Mouse (Mus musculus) monocyte, adult 59 days (primary cell): ENCODE measurements around the gene Atp1b2. TPM values are rescaled to one million over a fixed set of nuclear protein-coding genes. Genes with fewer than 3 reads are reported as not detected.

Source experiments
- total RNA-seq, 2 experiments: library from RNA; stranded (reverse); gene quantifications; one replicate each; pipeline ENCODE4 v1.2.4; 2023

The Atp1b2 gene
- total RNA-seq = under 1 TPM in 1 of 2 experiments, not detected in 1; 0.24 TPM

GRCm38 (mm10) chr11:69605726-69606490 is at the start of gene Atp1b2:
TSS of gene Atp1b2 (minus strand) at chr11:69605942.

GRCm38 (mm10) chr11:69632284-69633089 is 26.7 kb upstream of the Atp1b2 start, which contains the start of gene Fxr2:
TSS of gene Fxr2 (plus strand) at chr11:69632990.

GRCm38 (mm10) chr11:69621571-69622268 is 16.0 kb upstream of the Atp1b2 start, which contains the start of gene Sat2:
TSS of gene Sat2 (plus strand) at chr11:69622024.

GRCm38 (mm10) chr11:69617805-69618204 is 12.1 kb upstream of the Atp1b2 start, which contains the start of gene Shbg:
TSS of gene Shbg (minus strand) at chr11:69617905.

GRCm38 (mm10) chr11:69580091-69580514 is 25.6 kb downstream of the Atp1b2 start, which contains the start of the genes Wrap53 and Trp53:
TSS of gene Wrap53 (minus strand) at chr11:69580255.
TSS of gene Trp53 (plus strand) at chr11:69580359.

GRCm38 (mm10) chr11:69559851-69560765 is 45.6 kb downstream of the Atp1b2 start, which contains the start of gene Efnb3:
TSS of gene Efnb3 (minus strand) at chr11:69560205.

Other genes with a start within 250 kb of the Atp1b2 start
- 10 to 100 TPM; 86.1 to 96.7 TPM for gene Chd3, start 236.5 kb downstream of the Atp1b2 start, total RNA-seq
- gene Naa38, start 210.5 kb downstream of the Atp1b2 start, total RNA-seq = 10 to 100 TPM; 37.3 to 63.3 TPM
- 10 to 100 TPM; 19.2 to 23.1 TPM for gene Cyb5d1, start 210.3 kb downstream of the Atp1b2 start, total RNA-seq
- gene Tmem88, start 207.7 kb downstream of the Atp1b2 start, total RNA-seq = 10 to 100 TPM; 22.0 to 32.2 TPM
- gene Kdm6b, start 192.3 kb downstream of the Atp1b2 start, total RNA-seq = 100 to 1,000 TPM; 375 to 454 TPM
- 10 to 100 TPM; 35.0 to 38.9 TPM for gene Dnah2, start 56.8 kb downstream of the Atp1b2 start, total RNA-seq
- under 1 TPM; 0.63 to 0.70 TPM for gene Efnb3, start 45.7 kb downstream of the Atp1b2 start, total RNA-seq
- gene Wrap53, start 25.7 kb downstream of the Atp1b2 start, total RNA-seq = 1 to 10 TPM; 6.8 to 8.1 TPM
- 10 to 100 TPM; 79.2 to 81.1 TPM for gene Trp53, start 25.6 kb downstream of the Atp1b2 start, total RNA-seq
- not detected for gene Shbg, start 12.0 kb upstream of the Atp1b2 start, total RNA-seq
- 1 to 10 TPM in 1 of 2 experiments, not detected in 1; 1.8 TPM for gene Sat2, start 16.1 kb upstream of the Atp1b2 start, total RNA-seq
- 10 to 100 TPM; 68.3 to 68.4 TPM for gene Fxr2, start 27.0 kb upstream of the Atp1b2 start, total RNA-seq
- under 1 TPM in 1 of 2 experiments, not detected in 1; 0.64 TPM for gene Sox15, start 49.4 kb upstream of the Atp1b2 start, total RNA-seq
- gene Mpdu1, start 56.7 kb upstream of the Atp1b2 start, total RNA-seq = 10 to 100 TPM; 73.1 to 74.9 TPM
- gene Cd68, start 60.2 kb upstream of the Atp1b2 start, total RNA-seq = 100 to 1,000 TPM; 685 to 696 TPM
- gene Eif4a1, start 66.5 kb upstream of the Atp1b2 start, total RNA-seq = 100 to 1,000 TPM; 892 to 975 TPM
- 100 to 1,000 TPM; 109 to 116 TPM for gene Senp3, start 76.1 kb upstream of the Atp1b2 start, total RNA-seq
- gene Tnfsf13, start 79.8 kb upstream of the Atp1b2 start, total RNA-seq = 10 to 100 TPM; 63.1 to 66.0 TPM
- gene Tnfsf12, start 89.9 kb upstream of the Atp1b2 start, total RNA-seq = 10 to 100 TPM; 66.6 to 77.0 TPM
- gene Tnfsfm13, start 90.2 kb upstream of the Atp1b2 start, total RNA-seq = 10 to 100 TPM; 23.6 to 27.1 TPM
- gene Polr2a, start 152.7 kb upstream of the Atp1b2 start, total RNA-seq = 100 to 1,000 TPM; 114 to 142 TPM
- gene Slc35g3, start 156.0 kb upstream of the Atp1b2 start, total RNA-seq = not detected
- 10 to 100 TPM; 16.0 to 20.0 TPM for gene Zbtb4, start 160.0 kb upstream of the Atp1b2 start, total RNA-seq
- under 1 TPM; 0.45 to 0.49 TPM for gene Chrnb1, start 190.0 kb upstream of the Atp1b2 start, total RNA-seq
- gene Fgf11, start 195.9 kb upstream of the Atp1b2 start, total RNA-seq = 1 to 10 TPM in 1 of 2 experiments, under 1 TPM in 1; 0.76 to 1.3 TPM
- gene Tmem102, start 199.7 kb upstream of the Atp1b2 start, total RNA-seq = not detected
- gene Gm39566, start 209.4 kb upstream of the Atp1b2 start, total RNA-seq = not detected
- not detected for gene Spem2, start 212.5 kb upstream of the Atp1b2 start, total RNA-seq
- not detected for gene Spem1, start 216.2 kb upstream of the Atp1b2 start, total RNA-seq
- gene Nlgn2, start 231.8 kb upstream of the Atp1b2 start, total RNA-seq = 1 to 10 TPM; 1.9 to 2.6 TPM
- gene Tmem256, start 232.6 kb upstream of the Atp1b2 start, total RNA-seq = 100 to 1,000 TPM; 100 to 117 TPM
- 10 to 100 TPM; 39.8 to 43.6 TPM for gene Plscr3, start 240.4 kb upstream of the Atp1b2 start, total RNA-seq